ENCODE assay signal across 16 mouse cellular contexts in the genomic region with DNA sequence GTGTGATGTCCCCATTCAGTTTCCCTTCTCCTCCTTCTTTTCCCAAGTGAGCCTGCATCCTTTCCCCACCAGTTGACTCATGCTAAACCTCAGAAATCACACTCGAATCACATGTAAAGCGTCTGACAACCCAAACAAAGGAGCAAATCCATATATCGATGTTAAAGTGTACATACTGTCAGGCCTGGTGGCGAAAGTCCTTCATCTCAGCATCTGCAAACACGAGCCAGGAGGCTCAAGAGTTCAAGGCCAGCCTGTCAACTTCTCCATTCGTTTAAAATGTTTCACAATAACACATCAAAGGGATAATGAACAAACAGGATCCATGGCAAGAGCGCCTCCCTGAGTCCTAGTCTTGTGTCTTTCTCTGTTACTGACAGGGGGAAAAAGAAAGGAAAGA.
"Had no signal": no experiment of that assay in that cellular context is flagged by ENCODE, and none has a peak within 500 bp of the region (broad histone marks: within the 10 kb centered on the region; RNA-seq: fewer than 3 reads in every experiment).

No protein-coding gene starts in this region.

- H3K4me2 ChIP-seq: lung, embryonic 14.5 days; midbrain, embryonic 11.5 days; midbrain, embryonic 15.5 days; neural tube, embryonic 13.5 days had no signal

- H3K36me3 ChIP-seq: limb, embryonic 10.5 days; midbrain, embryonic 15.5 days; neural tube, embryonic 13.5 days had no signal

- H3K4me1 ChIP-seq: limb, embryonic 10.5 days; megakaryocyte, embryonic 14.5 days; midbrain, embryonic 15.5 days; neural tube, embryonic 13.5 days had no signal

- H3K27ac ChIP-seq: left cerebral cortex, adult 2 months; limb, embryonic 10.5 days; macrophage; midbrain, embryonic 15.5 days; neural tube, embryonic 13.5 days had no signal

- H3K4me3 ChIP-seq: left cerebral cortex, adult 2 months; limb, embryonic 10.5 days; megakaryocyte, embryonic 14.5 days; midbrain, embryonic 15.5 days; neural tube, embryonic 13.5 days had no signal

- DNase-seq: kidney, adult 18-20 months; kidney, postnatal 14 days; lung, embryonic 14.5 days; lung, postnatal 10 days; retina, postnatal 1 day; right cerebral cortex, postnatal 4 days; spleen, adult 18-20 months; thymus, adult 2 months; thymus, postnatal 25 days had no signal

- H3K27me3 ChIP-seq: megakaryocyte, embryonic 14.5 days; midbrain, embryonic 15.5 days; neural tube, embryonic 13.5 days had no signal

- H3K9ac ChIP-seq: lung, embryonic 14.5 days; midbrain, embryonic 15.5 days; neural tube, embryonic 13.5 days had no signal

- ATAC-seq: midbrain, embryonic 15.5 days had no signal

- H3K9me3 ChIP-seq: limb, embryonic 10.5 days; megakaryocyte, embryonic 14.5 days; midbrain, embryonic 15.5 days; neural tube, embryonic 13.5 days had no signal
